Mouse (Mus musculus) E14TG2a.4 (cell line): ENCODE measurements around the gene Narfl.
A peak's percentile ranks its signal among the peaks of the same experiment; 100 is the strongest.

Experiments
- H3K27me3 ChIP-seq: 2 replicates; pipeline ENCODE4 v1.6.1; 2014; ENCODE audit warnings: low read length, control low read depth; ENCODE audit not compliant: insufficient read depth
- H3K36me3 ChIP-seq: 2 replicates; pipeline ENCODE4 v1.6.1; 2014; ENCODE audit warnings: low read length, control low read depth; ENCODE audit not compliant: insufficient read depth
- H3K4me1 ChIP-seq: replicated peaks from 2 replicates; pipeline ENCODE4 v1.6.1; 2014; ENCODE audit warnings: low read depth, low read length, control low read depth
- H3K4me3 ChIP-seq: replicated peaks from 2 replicates; pipeline ENCODE4 v1.5.1; 2014; ENCODE audit warnings: mild to moderate bottlenecking, low read length
- H3K9me3 ChIP-seq: 2 replicates; pipeline ENCODE4 v1.6.1; 2014; ENCODE audit warnings: low read length, control low read depth
- CTCF ChIP-seq: conservative IDR thresholded peaks from 2 replicates; pipeline ENCODE4 v1.5.1; 2014; ENCODE audit warnings: low read length
- NANOG ChIP-seq: IDR thresholded peaks from 2 replicates; pipeline ENCODE4 v1.6.1; 2014; ENCODE audit warnings: borderline replicate concordance, low read length, mixed read lengths
- POU5F1 ChIP-seq: IDR thresholded peaks from 2 replicates; pipeline ENCODE4 v1.6.1; 2014; ENCODE audit warnings: low read length, borderline replicate concordance

The Narfl gene

GRCm38 (mm10) chr17:25743831-25744230, 29.7 kb upstream of the Narfl start:
- no peaks in the 10 kb centered on the region for H3K9me3 ChIP-seq
- H3K4me3 ChIP-seq, result no peak overlapping the region
- no peaks in the 10 kb centered on the region for H3K36me3 ChIP-seq
- TF ChIP-seq POU5F1 (no peak), CTCF (no peak), NANOG (no peak)
- peaks cover 24% of the 10 kb centered on the region for H3K4me1 ChIP-seq
- H3K27me3 ChIP-seq, result peaks cover 16% of the 10 kb centered on the region; the same call in 1 of the 2 replicates

- peaks cover 16% of the 10 kb centered on the region; the same call in 1 of the 2 replicates for H3K27me3 ChIP-seq
- H3K36me3 ChIP-seq, result no peaks in the 10 kb centered on the region
- peak overlapping the region; percentile 29; the same call in 1 of the 2 replicates for H3K4me3 ChIP-seq
- no peaks in the 10 kb centered on the region for H3K9me3 ChIP-seq
- H3K4me1 ChIP-seq, result peaks cover 24% of the 10 kb centered on the region
- no peak for TF ChIP-seq NANOG
- no peak for TF ChIP-seq CTCF
- no peak for TF ChIP-seq POU5F1
Observed at GRCm38 (mm10) chr17:25744311-25744710, 29.3 kb upstream of the Narfl start.

GRCm38 (mm10) chr17:25748238-25748637, 25.3 kb upstream of the Narfl start:
- TF ChIP-seq POU5F1 (no peak), NANOG (no peak), CTCF (no peak)
- H3K4me3 ChIP-seq, result no peak overlapping the region
- peaks cover 29% of the 10 kb centered on the region for H3K4me1 ChIP-seq
- H3K36me3 ChIP-seq, result no peaks in the 10 kb centered on the region
- peaks cover 14% of the 10 kb centered on the region; the same call in 1 of the 2 replicates for H3K27me3 ChIP-seq
- no peaks in the 10 kb centered on the region for H3K9me3 ChIP-seq

- Histone ChIP-seq H3K36me3 (no peaks in the 10 kb centered on the region), H3K4me1 (peaks cover 39% of the 10 kb centered on the region), H3K27me3 (0 out of 2 replicates have a peak, but pooled peaks cover 8% of the 10 kb centered on the region), H3K9me3 (no peaks in the 10 kb centered on the region), H3K4me3 (no peak overlapping the region)
- no peak for TF ChIP-seq NANOG
- no peak for TF ChIP-seq POU5F1
- no peak for TF ChIP-seq CTCF
Observed at GRCm38 (mm10) chr17:25749314-25749713, 24.3 kb upstream of the Narfl start.

- peaks cover 53% of the 10 kb centered on the region for H3K4me1 ChIP-seq
- TF ChIP-seq CTCF (no peak), POU5F1 (no peak), NANOG (no peak)
- no peak overlapping the region for H3K4me3 ChIP-seq
- 0 out of 2 replicates have a peak, but pooled peaks cover 4% of the 10 kb centered on the region for H3K27me3 ChIP-seq
- no peaks in the 10 kb centered on the region for H3K9me3 ChIP-seq
- no peaks in the 10 kb centered on the region for H3K36me3 ChIP-seq
Observed at GRCm38 (mm10) chr17:25751446-25751845, 22.1 kb upstream of the Narfl start.

GRCm38 (mm10) chr17:25754241-25754640, 19.3 kb upstream of the Narfl start, which contains the start of gene Msln:
Gene Msln, minus strand, starts transcription at chr17:25754378.
- TF ChIP-seq POU5F1 (no peak), NANOG (no peak), CTCF (no peak)
- H3K9me3 ChIP-seq, result no peaks in the 10 kb centered on the region
- peak within 1 kb of the TSS; percentile 17; the same call in 1 of the 2 replicates for H3K4me3 ChIP-seq
- no peaks in the 10 kb centered on the region for H3K36me3 ChIP-seq
- peaks cover 81% of the 10 kb centered on the region for H3K4me1 ChIP-seq
- 0 out of 2 replicates have a peak, but pooled peaks cover 4% of the 10 kb centered on the region for H3K27me3 ChIP-seq

GRCm38 (mm10) chr17:25755086-25755485, 18.5 kb upstream of the Narfl start:
- Histone ChIP-seq H3K27me3 (0 out of 2 replicates have a peak, but pooled peaks cover 4% of the 10 kb centered on the region), H3K36me3 (no peaks in the 10 kb centered on the region), H3K4me1 (peaks cover 85% of the 10 kb centered on the region), H3K4me3 (no peak overlapping the region; the same call in 1 of the 2 replicates), H3K9me3 (no peaks in the 10 kb centered on the region)
- TF ChIP-seq NANOG (no peak), CTCF (no peak), POU5F1 (no peak)

- no peak for TF ChIP-seq NANOG
- no peak for TF ChIP-seq POU5F1
- no peak for TF ChIP-seq CTCF
Observed at GRCm38 (mm10) chr17:25755627-25756377, 17.8 kb upstream of the Narfl start.

More at GRCm38 (mm10) chr17:25755627-25756377, 17.8 kb upstream of the Narfl start:
- Histone ChIP-seq H3K36me3 (no peaks in the 10 kb centered on the region), H3K4me3 (peak overlapping the region; percentile 39; the same call in 1 of the 2 replicates), H3K9me3 (no peaks in the 10 kb centered on the region), H3K27me3 (0 out of 2 replicates have a peak, but pooled peaks cover 4% of the 10 kb centered on the region), H3K4me1 (peaks cover 91% of the 10 kb centered on the region)
